Mouse (Mus musculus) liver, adult 2 months (tissue): ENCODE data around the gene Cwc22. TPM values are rescaled to one million over a fixed set of nuclear protein-coding genes. Genes with fewer than 3 reads are reported as not detected.

Source experiments
- DNase-seq: peaks from one replicate; pipeline ENCODE4 v3.0.0-alpha.2; 2011; ENCODE audit warnings: low read depth, low spot score; ENCODE audit errors: extremely low read depth
- H3K27ac ChIP-seq: fragments of 200-500 bp; replicated peaks from 2 replicates; pipeline ENCODE4 v1.5.1; 2012; ENCODE audit warnings: low read depth, mild to moderate bottlenecking, control low read depth, inconsistent platforms, low read length; ENCODE audit not compliant: insufficient read depth
- H3K27me3 ChIP-seq: fragments of 200-500 bp; 2 replicates; pipeline ENCODE4 v1.6.1; 2012; ENCODE audit warnings: mild to moderate bottlenecking, moderate library complexity, low read length, inconsistent platforms; ENCODE audit not compliant: control insufficient read depth, insufficient read depth
- H3K36me3 ChIP-seq: fragments of 200-500 bp; 2 replicates; pipeline ENCODE4 v1.6.1; 2012; ENCODE audit warnings: low read length, inconsistent platforms; ENCODE audit not compliant: control insufficient read depth, insufficient read depth
- H3K4me1 ChIP-seq: fragments of 200-500 bp; 2 replicates; pipeline ENCODE4 v1.6.1; 2011; ENCODE audit warnings: low read length; ENCODE audit not compliant: control insufficient read depth, insufficient read depth
- H3K4me3 ChIP-seq: fragments of 200-500 bp; 2 replicates; pipeline ENCODE4 v1.5.1; 2011; ENCODE audit warnings: low read depth, mild to moderate bottlenecking, control low read depth, low read length, moderate library complexity; ENCODE audit not compliant: insufficient read depth
- H3K79me2 ChIP-seq: fragments of 200-500 bp; 2 replicates; pipeline ENCODE4 v1.6.1; 2012; ENCODE audit warnings: inconsistent platforms, mild to moderate bottlenecking, low read length, moderate library complexity; ENCODE audit not compliant: control insufficient read depth, insufficient read depth
- H3K9ac ChIP-seq: fragments of 200-500 bp; 2 replicates; pipeline ENCODE4 v1.6.1; 2012; ENCODE audit warnings: low read depth, mild to moderate bottlenecking, control low read depth, inconsistent platforms, low read length
- CTCF ChIP-seq: fragments of 200-500 bp; IDR thresholded peaks from 2 replicates; pipeline ENCODE4 v1.5.1; 2011; ENCODE audit warnings: low read depth, low read length, control low read depth
- POLR2A ChIP-seq: fragments of 200-500 bp; IDR thresholded peaks from 2 replicates; pipeline ENCODE4 v1.6.1; 2011; ENCODE audit warnings: low read length, control low read depth; ENCODE audit not compliant: insufficient read depth; ENCODE audit errors: extremely low read depth
- WGBS: fragments of 180-500 bp; shearing (Covaris S2); methylation state at CpG from one replicate; pipeline ENCODE4 v1.1.7; 2018; 5-methylcytosine and 5-hydroxymethylcytosine counted together
- polyA plus RNA-seq: library from polyadenylated mRNA; depleted of rRNA; stranded (reverse); fragments of >200 nt; gene quantifications from 2 replicates; pipeline ENCODE4 v1.2.3, GENCODE M21; 2012
- total RNA-seq: library from RNA; depleted of rRNA; stranded (reverse); fragments of >200 nt; gene quantifications from 2 replicates; pipeline ENCODE4 v1.2.3, GENCODE M21; 2014

Cwc22 gene
- total and polyA plus RNA-seq, 2 experiments: 3.4 to 10.6 TPM

- no peak for TF ChIP-seq POLR2A
- no peaks in the 10 kb centered on the region for H3K27me3 ChIP-seq
Observed at GRCm38 (mm10) chr2:77876331-77876730, 69.8 kb downstream of the Cwc22 start.

GRCm38 (mm10) chr2:77875516-77875915, 70.7 kb downstream of the Cwc22 start:
- no peaks in the 10 kb centered on the region for H3K79me2 ChIP-seq
- no peak for DNase-seq
- no peak overlapping the region for H3K27ac ChIP-seq
- no peaks in the 10 kb centered on the region for H3K27me3 ChIP-seq
- H3K4me1 ChIP-seq: no peaks in the 10 kb centered on the region
- no peak overlapping the region for H3K9ac ChIP-seq
- H3K36me3 ChIP-seq: no peaks in the 10 kb centered on the region
- no peak for TF ChIP-seq CTCF
- no peak for TF ChIP-seq POLR2A
- no peak overlapping the region for H3K4me3 ChIP-seq
- WGBS: 90% methylated on average over 4 of the region's 4 CpGs

More at GRCm38 (mm10) chr2:77876331-77876730, 69.8 kb downstream of the Cwc22 start:
- 84% methylated on average over 6 of the region's 6 CpGs for WGBS
- DNase-seq: no peak
- Histone ChIP-seq H3K4me1 (no peaks in the 10 kb centered on the region), H3K9ac (no peak overlapping the region), H3K36me3 (no peaks in the 10 kb centered on the region), H3K27ac (no peak overlapping the region), H3K4me3 (no peak overlapping the region), H3K79me2 (no peaks in the 10 kb centered on the region)

- no peaks in the 10 kb centered on the region for H3K4me1 ChIP-seq
- no peak overlapping the region for H3K9ac ChIP-seq
- H3K27me3 ChIP-seq: no peaks in the 10 kb centered on the region
- H3K4me3 ChIP-seq: no peak overlapping the region
- no peaks in the 10 kb centered on the region for H3K79me2 ChIP-seq
- WGBS: 75% methylated on average over 3 of the region's 3 CpGs
- no peak for DNase-seq
- no peaks in the 10 kb centered on the region for H3K36me3 ChIP-seq
- TF ChIP-seq POLR2A (no peak), CTCF (no peak)
- no peak overlapping the region for H3K27ac ChIP-seq
Observed at GRCm38 (mm10) chr2:77874678-77875077, 71.5 kb downstream of the Cwc22 start.

- Histone ChIP-seq H3K27ac (no peak overlapping the region), H3K4me3 (no peak overlapping the region), H3K27me3 (no peaks in the 10 kb centered on the region), H3K4me1 (no peaks in the 10 kb centered on the region), H3K36me3 (no peaks in the 10 kb centered on the region), H3K79me2 (no peaks in the 10 kb centered on the region), H3K9ac (no peak overlapping the region)
- DNase-seq: no peak
- TF ChIP-seq CTCF: no peak
- no peak for TF ChIP-seq POLR2A
Observed at GRCm38 (mm10) chr2:77873806-77874205, 72.4 kb downstream of the Cwc22 start.

GRCm38 (mm10) chr2:77872676-77873075, 73.5 kb downstream of the Cwc22 start:
- Histone ChIP-seq H3K27ac (no peak overlapping the region), H3K79me2 (no peaks in the 10 kb centered on the region), H3K4me3 (no peak overlapping the region), H3K27me3 (no peaks in the 10 kb centered on the region), H3K9ac (no peak overlapping the region), H3K36me3 (no peaks in the 10 kb centered on the region), H3K4me1 (no peaks in the 10 kb centered on the region)
- no peak for DNase-seq
- TF ChIP-seq CTCF (no peak), POLR2A (no peak)
- WGBS: 71% methylated on average over 2 of the region's 2 CpGs

- H3K79me2 ChIP-seq: no peaks in the 10 kb centered on the region
- H3K9ac ChIP-seq: no peak overlapping the region
- H3K36me3 ChIP-seq: no peaks in the 10 kb centered on the region
- no peaks in the 10 kb centered on the region for H3K4me1 ChIP-seq
- no peak for DNase-seq
- TF ChIP-seq POLR2A (no peak), CTCF (no peak)
- H3K27me3 ChIP-seq: no peaks in the 10 kb centered on the region
- H3K4me3 ChIP-seq: no peak overlapping the region
- no peak overlapping the region for H3K27ac ChIP-seq
Observed at GRCm38 (mm10) chr2:77871146-77871545, 75.0 kb downstream of the Cwc22 start.
